Mouse (Mus musculus) CD4-positive naive resting alpha-beta T cell, adult 57 days (primary cell): Measurements from ENCODE around the gene Cttn. TPM values are rescaled to one million over a fixed set of nuclear protein-coding genes. Genes with fewer than 3 reads are reported as not detected.

Experiments
- total RNA-seq: library from RNA; stranded (reverse); gene quantifications from one replicate; pipeline ENCODE4 v1.2.4, GENCODE M21; 2023

Gene Cttn
- 3.7 TPM for total RNA-seq

GRCm38 (mm10) chr7:144470545-144471059, at the start of gene Cttn:
Gene Cttn (minus strand): TSS chr7:144471009.

Other genes with a start within 250 kb of the Cttn start
- gene Ppfia1, start 82.7 kb upstream of the Cttn start, total RNA-seq: 101 TPM
- 6.0 TPM for gene Fadd, start 111.5 kb upstream of the Cttn start, total RNA-seq